Mouse (Mus musculus): ENCODE data around the gene Pex6.

The Pex6 gene

GRCm38 (mm10) chr17:46701489-46701888 is 9.8 kb upstream of the Pex6 start:
- DNase-seq (ENCODE audit: low spot score in 2 of 2), result no peak

- DNase-seq (ENCODE audit: low spot score in 2 of 2), result no peak
These were observed 9.2 kb upstream of the Pex6 start for GRCm38 (mm10) chr17:46702100-46702499.

- DNase-seq (ENCODE audit: low spot score in 2 of 2), result no peak
These were observed 8.8 kb upstream of the Pex6 start for GRCm38 (mm10) chr17:46702506-46702905.

GRCm38 (mm10) chr17:46703971-46704886 is 7.0 kb upstream of the Pex6 start:
- no peak for DNase-seq (ENCODE audit: low spot score in 2 of 2)

- DNase-seq (ENCODE audit: low spot score in 2 of 2), result peak; percentile 98 to 99
These were observed 6.1 kb upstream of the Pex6 start, which contains the start of gene Ppp2r5d for GRCm38 (mm10) chr17:46704887-46705835. Gene Ppp2r5d (minus strand): TSS chr17:46705111.

GRCm38 (mm10) chr17:46706375-46707089 is 4.7 kb upstream of the Pex6 start:
- DNase-seq (ENCODE audit: low spot score in 2 of 2), result peak in 1 of 2 experiments; percentile 36

- DNase-seq (ENCODE audit: low spot score in 2 of 2), result no peak
These were observed 479 bp downstream of the Pex6 start for GRCm38 (mm10) chr17:46711612-46712271.

- no peak for DNase-seq (ENCODE audit: low spot score in 2 of 2)
These were observed 1.2 kb downstream of the Pex6 start for GRCm38 (mm10) chr17:46712442-46712841.

GRCm38 (mm10) chr17:46713849-46714248 is 2.6 kb downstream of the Pex6 start:
- DNase-seq (ENCODE audit: low spot score in 2 of 2), result no peak

GRCm38 (mm10) chr17:46714756-46715481 is 3.7 kb downstream of the Pex6 start:
- no peak for DNase-seq (ENCODE audit: low spot score in 2 of 2)

- DNase-seq (ENCODE audit: low spot score in 2 of 2), result no peak
These were observed 9.8 kb downstream of the Pex6 start for GRCm38 (mm10) chr17:46721077-46721476.

- no peak for DNase-seq (ENCODE audit: low spot score in 2 of 2)
These were observed 13.3 kb downstream of the Pex6 start for GRCm38 (mm10) chr17:46724477-46725084.

- no peak for DNase-seq (ENCODE audit: low spot score in 2 of 2)
These were observed 14.0 kb downstream of the Pex6 start for GRCm38 (mm10) chr17:46725273-46725672.

GRCm38 (mm10) chr17:46725731-46726645 is 14.7 kb downstream of the Pex6 start:
- DNase-seq (ENCODE audit: low spot score in 2 of 2), result no peak

- no peak for DNase-seq (ENCODE audit: low spot score in 2 of 2)
These were observed 16.0 kb downstream of the Pex6 start for GRCm38 (mm10) chr17:46727271-46727670.

- no peak for DNase-seq (ENCODE audit: low spot score in 2 of 2)
These were observed 16.8 kb downstream of the Pex6 start for GRCm38 (mm10) chr17:46728021-46728420.

GRCm38 (mm10) chr17:46728496-46728895 is 17.2 kb downstream of the Pex6 start:
- DNase-seq (ENCODE audit: low spot score in 2 of 2), result no peak

GRCm38 (mm10) chr17:46728904-46729318 is 17.6 kb downstream of the Pex6 start, which contains the start of gene Gnmt:
Gene Gnmt (minus strand): TSS chr17:46729168.
- DNase-seq (ENCODE audit: low spot score in 2 of 2), result no peak

- no peak for DNase-seq (ENCODE audit: low spot score in 2 of 2)
These were observed 22.8 kb downstream of the Pex6 start for GRCm38 (mm10) chr17:46734055-46734454.

Measured in heart, adult 9 months (tissue).